Mouse (Mus musculus) lung, embryonic 14.5 days (tissue): ENCODE data around the gene Aarsd1. TPM values are rescaled to one million over a fixed set of nuclear protein-coding genes. Genes with fewer than 3 reads are reported as not detected.

Source experiments
- ATAC-seq: fragments of 200-750 bp; cut with Nextera tagmentation; 2 replicates; pipeline ENCODE4 v1.8.0; 2017; ENCODE audit warnings: mild to moderate bottlenecking, moderate TSS enrichment, moderate library complexity; ENCODE audit not compliant: insufficient read depth
- DNase-seq: peaks from one replicate; pipeline ENCODE4 v3.0.0-alpha.2; 2015
- H3K27ac ChIP-seq: fragments of 300-500 bp; sonication (generic); 2 replicates; pipeline ENCODE4 v1.5.1; 2014; ENCODE audit warnings: low read depth, mild to moderate bottlenecking, moderate library complexity
- H3K27me3 ChIP-seq: fragments of 300-500 bp; sonication (generic); 2 replicates; pipeline ENCODE4 v1.6.1; 2014; ENCODE audit warnings: low read length, control low read depth; ENCODE audit not compliant: insufficient read depth
- H3K36me3 ChIP-seq: fragments of 300-500 bp; sonication (generic); 2 replicates; pipeline ENCODE4 v1.6.1; 2014; ENCODE audit warnings: control low read depth; ENCODE audit not compliant: insufficient read depth
- H3K4me1 ChIP-seq: fragments of 300-500 bp; sonication (generic); 2 replicates; pipeline ENCODE4 v1.6.1; 2014; ENCODE audit warnings: antibody characterized with exemption, control low read depth; ENCODE audit not compliant: insufficient read depth
- H3K4me2 ChIP-seq: fragments of 300-500 bp; sonication (generic); 2 replicates; pipeline ENCODE4 v1.6.1; 2014; ENCODE audit warnings: mild to moderate bottlenecking
- H3K4me3 ChIP-seq: fragments of 300-500 bp; sonication (generic); 2 replicates; pipeline ENCODE4 v1.5.1; 2014; ENCODE audit warnings: low read depth, low read length
- H3K9ac ChIP-seq: fragments of 300-500 bp; sonication (generic); 2 replicates; pipeline ENCODE4 v1.6.1; 2014
- H3K9me3 ChIP-seq: fragments of 300-500 bp; sonication (generic); 2 replicates; pipeline ENCODE4 v1.6.1; 2016; ENCODE audit warnings: low read depth, low read length, control low read depth
- CTCF ChIP-seq: IDR thresholded peaks from 2 replicates; pipeline ENCODE4 v1.5.1; 2016; ENCODE audit warnings: antibody characterized with exemption, low read depth
- WGBS: fragments of 180-500 bp; shearing (Covaris S2); extraction: QIAGEN DNeasy Blood & Tissue Kit; methylation state at CpG from one replicate; pipeline ENCODE4 v1.1.7; 2014; 5-methylcytosine and 5-hydroxymethylcytosine counted together
- polyA plus RNA-seq: library from polyadenylated mRNA; unstranded; fragments of >200 nt; fragmentation: Nextera tagmentation; extraction: Ambion mirVana; gene quantifications from 2 replicates; pipeline ENCODE4 v1.2.1, GENCODE M21; 2014

The Aarsd1 gene
- polyA plus RNA-seq, 1 experiment from 2014 or later = 93.3 TPM

- Histone ChIP-seq H3K4me2 (no peak overlapping the region), H3K4me3 (no peak overlapping the region), H3K27me3 (no peaks in the 10 kb centered on the region), H3K9me3 (no peaks in the 10 kb centered on the region), H3K36me3 (peaks cover 36% of the 10 kb centered on the region), H3K27ac (no peak overlapping the region), H3K4me1 (no peaks in the 10 kb centered on the region), H3K9ac (no peak overlapping the region)
- no peak for TF ChIP-seq CTCF
- WGBS = 82% methylated on average over 4 of the region's 4 CpGs
- no peak for ATAC-seq
- no peak for DNase-seq
Measured at GRCm38 (mm10) chr11:101436916-101437315, 19.5 kb upstream of the Aarsd1 start.

DNA sequence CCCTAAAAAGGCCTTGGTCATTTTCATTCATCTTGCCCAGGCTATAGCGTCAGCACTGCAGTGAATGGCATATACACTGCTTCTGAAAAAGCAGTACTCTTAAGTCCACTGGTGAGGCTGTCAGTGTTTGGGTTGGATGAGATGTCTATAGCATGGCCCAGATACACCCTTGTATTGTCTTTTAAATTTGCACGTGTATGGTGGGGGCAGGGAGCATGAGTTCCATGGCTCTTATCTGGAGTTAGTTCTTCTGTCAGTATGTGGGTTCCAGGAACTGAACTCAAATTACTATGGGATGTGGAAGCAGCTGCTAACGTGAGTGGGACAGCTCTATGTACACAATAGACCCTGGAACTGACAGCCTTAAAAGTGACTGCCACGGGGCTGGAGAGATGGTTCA is 18.4 kb upstream of the Aarsd1 start:
- no peak for TF ChIP-seq CTCF
- H3K9me3 ChIP-seq = no peaks in the 10 kb centered on the region
- no peak overlapping the region for H3K27ac ChIP-seq
- H3K27me3 ChIP-seq = no peaks in the 10 kb centered on the region
- 68% methylated on average over 4 of the region's 4 CpGs for WGBS
- H3K9ac ChIP-seq = no peak overlapping the region
- H3K4me1 ChIP-seq = no peaks in the 10 kb centered on the region
- DNase-seq = no peak
- ATAC-seq = no peak
- no peak overlapping the region for H3K4me3 ChIP-seq
- peaks cover 43% of the 10 kb centered on the region for H3K36me3 ChIP-seq
- H3K4me2 ChIP-seq = no peak overlapping the region

DNA sequence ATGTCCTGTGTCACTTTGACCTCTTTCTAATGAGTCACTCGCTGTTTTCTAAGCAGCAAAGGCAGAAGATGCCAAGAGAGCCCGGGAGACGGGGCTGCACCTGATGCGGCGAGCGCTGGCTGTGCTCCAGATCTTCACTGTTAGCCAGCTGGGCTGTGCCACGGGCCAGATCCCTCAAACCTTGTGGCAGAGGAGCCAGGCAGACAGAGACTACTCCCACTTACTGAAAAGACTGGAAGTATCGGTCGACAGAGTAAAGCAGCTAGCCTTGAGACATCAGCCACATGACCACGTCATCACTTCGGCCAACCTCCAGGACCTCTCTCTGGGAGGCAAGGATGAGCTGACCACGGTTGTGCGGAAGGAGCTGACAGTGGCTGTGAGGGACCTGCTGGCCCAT is 16.0 kb upstream of the Aarsd1 start:
- WGBS = 88% methylated on average over 13 of the region's 13 CpGs
- DNase-seq (no peak), ATAC-seq (no peak)
- Histone ChIP-seq H3K9ac (no peak overlapping the region), H3K9me3 (no peaks in the 10 kb centered on the region), H3K4me3 (no peak overlapping the region), H3K4me2 (no peak overlapping the region), H3K4me1 (no peaks in the 10 kb centered on the region), H3K27ac (no peak overlapping the region), H3K27me3 (no peaks in the 10 kb centered on the region), H3K36me3 (peaks cover 60% of the 10 kb centered on the region)
- no peak for TF ChIP-seq CTCF

GRCm38 (mm10) chr11:101431327-101431726 is 13.9 kb upstream of the Aarsd1 start:
- Histone ChIP-seq H3K27ac (no peak overlapping the region), H3K27me3 (no peaks in the 10 kb centered on the region), H3K36me3 (peaks cover 60% of the 10 kb centered on the region), H3K9ac (no peak overlapping the region), H3K9me3 (no peaks in the 10 kb centered on the region), H3K4me1 (peaks cover 4% of the 10 kb centered on the region), H3K4me2 (no peak overlapping the region), H3K4me3 (no peak overlapping the region)
- DNase-seq (no peak), ATAC-seq (no peak)
- 86% methylated on average over 9 of the region's 9 CpGs for WGBS
- no peak for TF ChIP-seq CTCF

GRCm38 (mm10) chr11:101426165-101426564 is 8.8 kb upstream of the Aarsd1 start:
- Histone ChIP-seq H3K9me3 (no peaks in the 10 kb centered on the region), H3K27ac (no peak overlapping the region), H3K4me1 (peaks cover 14% of the 10 kb centered on the region), H3K4me3 (peak overlapping the region; percentile 94), H3K27me3 (no peaks in the 10 kb centered on the region), H3K36me3 (peaks cover 17% of the 10 kb centered on the region), H3K4me2 (peak overlapping the region; percentile 92), H3K9ac (peak overlapping the region; percentile 78)
- ATAC-seq (no peak), DNase-seq (peak; percentile 5)
- no peak for TF ChIP-seq CTCF
- WGBS = 49% methylated on average over 8 of the region's 8 CpGs

DNA sequence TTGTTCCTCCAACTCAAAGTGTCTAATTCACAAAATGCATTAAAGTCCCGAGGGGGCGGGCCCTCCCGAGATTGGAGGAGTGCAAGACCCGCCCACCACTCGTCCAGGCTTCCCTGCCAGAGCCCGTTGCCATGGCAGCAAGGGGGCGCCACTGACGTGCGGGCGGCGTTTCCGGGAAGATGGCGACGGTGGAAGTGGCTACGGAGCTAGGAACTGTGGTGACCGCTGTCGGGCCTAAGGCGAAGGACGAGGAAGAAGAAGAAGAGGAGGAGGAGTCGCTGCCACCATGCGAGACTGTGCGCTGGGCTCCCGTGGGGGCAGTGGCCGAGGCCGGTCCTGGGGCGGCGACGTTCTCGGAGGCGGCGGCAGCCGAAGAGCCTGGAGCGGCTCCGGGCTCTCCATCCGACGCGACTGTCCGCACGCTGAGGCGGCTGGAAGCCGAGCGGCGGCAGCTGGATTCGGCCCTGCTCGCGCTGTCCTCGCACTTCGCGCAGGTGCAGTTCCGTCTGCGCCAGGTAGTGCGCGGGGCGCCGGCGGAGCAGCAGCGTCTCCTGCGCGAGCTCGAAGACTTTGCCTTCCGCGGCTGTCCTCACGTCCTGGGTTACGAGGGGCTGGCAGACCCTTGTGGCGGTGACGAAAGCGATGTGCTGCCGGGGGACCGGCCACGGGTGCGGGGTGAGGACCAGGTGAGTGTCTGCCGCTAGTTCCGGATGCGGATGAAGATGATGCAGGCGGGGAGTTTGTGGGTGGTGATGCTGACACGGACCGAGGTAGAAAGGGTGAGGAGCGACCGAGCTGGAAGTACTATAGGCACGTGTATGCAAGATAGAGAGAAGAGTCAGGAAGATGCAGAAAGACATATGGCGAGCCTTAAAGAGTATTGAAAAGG is 7.8 kb upstream of the Aarsd1 start, which contains the start of the genes Rundc1 and Ptges3l:
Rundc1 (plus strand) TSS at position 161 of the 889 bp plus-strand sequence.
Ptges3l (minus strand) TSS at position 409 of the 889 bp plus-strand sequence.
- Histone ChIP-seq H3K27me3 (no peaks in the 10 kb centered on the region), H3K4me1 (peaks cover 14% of the 10 kb centered on the region), H3K27ac (peak within 1 kb of the TSS; percentile 89), H3K36me3 (peaks cover 12% of the 10 kb centered on the region), H3K4me2 (peak within 1 kb of the TSS; percentile 92), H3K9me3 (no peaks in the 10 kb centered on the region), H3K4me3 (peak within 1 kb of the TSS; percentile 94), H3K9ac (peak within 1 kb of the TSS; percentile 78)
- DNase-seq (peak; percentile 99), ATAC-seq (peak; percentile 95)
- under 1% methylated on average over 80 of the region's 81 CpGs for WGBS
- TF ChIP-seq CTCF = peak; percentile 65

- no peak for TF ChIP-seq CTCF
- peak within 1 kb of the TSS; percentile 78 for H3K9ac ChIP-seq
- peaks cover 14% of the 10 kb centered on the region for H3K4me1 ChIP-seq
- 0 out of 2 replicates have a peak, but pooled peaks cover 3% of the 10 kb centered on the region for H3K36me3 ChIP-seq
- peak within 1 kb of the TSS; percentile 94 for H3K4me3 ChIP-seq
- ATAC-seq (peak; percentile 84), DNase-seq (peak; percentile 44)
- no peaks in the 10 kb centered on the region for H3K27me3 ChIP-seq
- H3K27ac ChIP-seq = peak within 1 kb of the TSS; percentile 89
- 4% methylated on average over 23 of the region's 23 CpGs for WGBS
- no peaks in the 10 kb centered on the region for H3K9me3 ChIP-seq
- H3K4me2 ChIP-seq = peak within 1 kb of the TSS; percentile 92
Measured at GRCm38 (mm10) chr11:101424105-101424851, 6.9 kb upstream of the Aarsd1 start, which contains the start of gene Gm27029. Gm27029 (minus strand) TSS chr11:101424796.
